Mouse (Mus musculus) ES-E14 (cell line): ENCODE measurements at regions not wholly inside any gene's neighbourhood (a gene's known extent, or its start where the extent isn't known, plus 50 kb on each side); places are given as distances from the start of the nearest gene placed in this dataset.

Experiments
- CHD2 ChIP-seq: IDR thresholded peaks from 2 replicates; pipeline ENCODE4 v1.6.1; 2014; ENCODE audit warnings: mild to moderate bottlenecking, low read depth, low read length, inconsistent platforms
- MAFK ChIP-seq: IDR thresholded peaks from 2 replicates; pipeline ENCODE4 v1.6.1; 2014; ENCODE audit warnings: mild to moderate bottlenecking, low read depth, low read length, inconsistent platforms; ENCODE audit not compliant: insufficient read depth
- ZNF384 ChIP-seq: IDR thresholded peaks from 2 replicates; pipeline ENCODE4 v1.6.1; 2012; ENCODE audit warnings: low read depth, low read length, inconsistent platforms

- TF ChIP-seq CHD2 (no peak), ZNF384 (no peak), MAFK (no peak)
Measured at GRCm38 (mm10) chr1:186555441-186555975, 150.3 kb downstream of the Tgfb2 start.
